ENCODE assay signal across 37 mouse cellular contexts in genomic region chr5:107731844-107732243, GRCm38 (mm10). TPM values are rescaled to one million over a fixed set of nuclear protein-coding genes. Genes with fewer than 3 reads are reported as not detected.
"Had no signal": no experiment of that assay in that cellular context is flagged by ENCODE, and none has a peak within 500 bp of the region (broad histone marks: within the 10 kb centered on the region; RNA-seq: fewer than 3 reads in every experiment).

No protein-coding gene starts in this region.

- H3K4me2 ChIP-seq: limb, embryonic 12.5 days; limb, embryonic 13.5 days; limb, embryonic 15.5 days; liver, embryonic 11.5 days; liver, embryonic 12.5 days; liver, embryonic 13.5 days; liver, embryonic 15.5 days; lung, embryonic 14.5 days; lung, embryonic 15.5 days; midbrain, embryonic 11.5 days; midbrain, embryonic 12.5 days; midbrain, embryonic 13.5 days; midbrain, embryonic 15.5 days had no signal

- DNase-seq: left cerebral cortex, postnatal 4 days; liver; liver, embryonic 13.5 days; liver, postnatal 0 days; lung, adult 18-20 months; lung, adult 2 months; lung, embryonic 14.5 days; lung, postnatal 10 days; lung, postnatal 14 days; lung, postnatal 36 days; lung, postnatal 4 days; midbrain, embryonic 14.5 days had no signal

- H3K36me3 ChIP-seq: limb, embryonic 10.5 days; limb, embryonic 12.5 days; limb, embryonic 13.5 days; limb, embryonic 15.5 days; liver, embryonic 12.5 days; liver, embryonic 13.5 days; liver, embryonic 15.5 days; lung, embryonic 15.5 days; midbrain, embryonic 10.5 days; midbrain, embryonic 12.5 days; midbrain, embryonic 13.5 days; midbrain, embryonic 15.5 days had no signal

- ATAC-seq: liver, embryonic 12.5 days; liver, postnatal 0 days; lung, postnatal 0 days; midbrain, embryonic 13.5 days; midbrain, embryonic 15.5 days; midbrain, embryonic 16.5 days had no signal

- H3K9ac ChIP-seq: limb, embryonic 12.5 days; limb, embryonic 13.5 days; limb, embryonic 15.5 days; liver, embryonic 12.5 days; liver, embryonic 13.5 days; liver, embryonic 14.5 days; liver, embryonic 15.5 days; liver, postnatal 0 days; lung, embryonic 14.5 days; lung, embryonic 15.5 days; midbrain, embryonic 12.5 days; midbrain, embryonic 13.5 days; midbrain, embryonic 15.5 days had no signal

- H3K4me1 ChIP-seq: liver, embryonic 12.5 days; liver, embryonic 13.5 days; liver, embryonic 15.5 days; midbrain, embryonic 12.5 days had no signal

- H3K4me3 ChIP-seq: limb, embryonic 10.5 days; limb, embryonic 12.5 days; limb, embryonic 13.5 days; limb, embryonic 15.5 days; liver, embryonic 12.5 days; liver, embryonic 13.5 days; liver, embryonic 15.5 days; lung, embryonic 15.5 days; megakaryocyte, embryonic 14.5 days; midbrain, embryonic 10.5 days; midbrain, embryonic 12.5 days; midbrain, embryonic 13.5 days; midbrain, embryonic 15.5 days; myocyte had no signal

- H3K9me3 ChIP-seq: limb, embryonic 10.5 days; limb, embryonic 12.5 days; limb, embryonic 13.5 days; limb, embryonic 15.5 days; liver, embryonic 12.5 days; liver, embryonic 13.5 days; liver, embryonic 15.5 days; lung, embryonic 15.5 days; midbrain, embryonic 10.5 days; midbrain, embryonic 12.5 days; midbrain, embryonic 13.5 days; midbrain, embryonic 15.5 days had no signal

- H3K27ac ChIP-seq: limb, embryonic 10.5 days; limb, embryonic 12.5 days; limb, embryonic 13.5 days; limb, embryonic 15.5 days; liver, embryonic 12.5 days; liver, embryonic 13.5 days; liver, embryonic 14.5 days; liver, embryonic 15.5 days; lung, embryonic 15.5 days; macrophage; midbrain, embryonic 10.5 days; midbrain, embryonic 12.5 days; midbrain, embryonic 13.5 days; midbrain, embryonic 15.5 days had no signal

RNA-seq across cellular contexts. Expression of gene Gfi1, which starts 6.0 kb away (rescaled TPM):
- total RNA-seq: left cerebral cortex, adult 8-10 months; left cerebral cortex, postnatal 10 days; left cerebral cortex, postnatal 14 days; left cerebral cortex, postnatal 25 days; left cerebral cortex, postnatal 36 days had no signal
- polyA plus RNA-seq: limb, embryonic 12.5 days; midbrain, embryonic 10.5 days; midbrain, embryonic 11.5 days; midbrain, embryonic 12.5 days; midbrain, embryonic 13.5 days; midbrain, embryonic 14.5 days; midbrain, embryonic 15.5 days; midbrain, embryonic 16.5 days; midbrain, postnatal 0 days had no signal
